Mouse (Mus musculus) cerebellum, postnatal 4 days (tissue): ENCODE measurements around the gene Ubox5.
A peak's percentile ranks its signal among the peaks of the same experiment; 100 is the strongest.
"Not testable (repeated sequence)": the region's sequence is repeated elsewhere in the genome, so short reads cannot be mapped to it uniquely, and the experiment has no call there.

Source experiments
- DNase-seq, 2 experiments: peaks; one replicate each; pipeline ENCODE4 v3.0.0; 2022; ENCODE audit warnings: low spot score in 2 of 2, mixed read lengths in 1 of 2

Ubox5 gene

DNA sequence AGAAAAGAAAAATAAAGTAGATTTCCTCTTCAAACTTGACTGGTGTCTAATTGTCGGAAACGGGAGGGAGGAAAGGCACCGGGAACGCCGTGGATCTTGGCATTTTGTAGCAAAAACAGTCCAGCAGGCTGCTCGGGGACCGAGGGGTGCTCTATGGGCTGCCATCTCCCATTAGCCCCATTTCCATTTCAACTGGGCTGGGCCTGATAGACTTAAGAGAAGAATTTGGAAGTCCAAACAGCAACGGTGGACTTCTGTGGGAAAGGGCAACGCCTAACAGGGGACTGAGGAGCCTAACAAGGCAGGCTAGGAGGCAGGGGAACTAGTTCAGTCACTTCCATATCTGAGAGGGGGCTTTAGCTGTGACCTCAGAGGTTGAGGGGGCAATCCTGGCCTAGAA, 52.8 kb downstream of the Ubox5 start:
- DNase-seq: no peak

GRCm38 (mm10) chr2:130576564-130576963, 53.3 kb downstream of the Ubox5 start:
- not testable (repeated sequence) for DNase-seq

DNA sequence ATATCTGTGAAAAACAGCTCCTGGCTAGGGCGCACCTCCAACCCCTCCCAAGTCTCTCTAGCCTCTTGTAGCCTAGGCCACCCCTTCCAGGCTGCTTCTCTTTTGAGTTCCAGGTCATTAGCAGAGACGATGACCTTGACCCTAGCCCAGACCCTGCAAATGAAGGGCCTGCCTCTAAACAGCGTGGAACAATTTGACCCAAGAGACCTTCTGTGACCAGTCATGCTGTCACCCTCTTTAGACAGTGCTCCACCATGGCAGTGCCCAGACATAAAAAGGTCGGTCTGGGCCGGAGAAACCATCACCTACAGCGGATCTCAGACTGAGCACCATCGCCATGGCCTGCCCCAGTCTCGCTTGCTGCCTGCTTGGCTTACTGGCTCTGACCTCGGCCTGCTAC, 54.0 kb downstream of the Ubox5 start, which contains the start of gene Oxt:
Gene Oxt (plus strand): TSS at position 301 of the 400 bp plus-strand sequence.
- DNase-seq: no peak

GRCm38 (mm10) chr2:130574960-130575359, 54.9 kb downstream of the Ubox5 start:
- no peak for DNase-seq

DNA sequence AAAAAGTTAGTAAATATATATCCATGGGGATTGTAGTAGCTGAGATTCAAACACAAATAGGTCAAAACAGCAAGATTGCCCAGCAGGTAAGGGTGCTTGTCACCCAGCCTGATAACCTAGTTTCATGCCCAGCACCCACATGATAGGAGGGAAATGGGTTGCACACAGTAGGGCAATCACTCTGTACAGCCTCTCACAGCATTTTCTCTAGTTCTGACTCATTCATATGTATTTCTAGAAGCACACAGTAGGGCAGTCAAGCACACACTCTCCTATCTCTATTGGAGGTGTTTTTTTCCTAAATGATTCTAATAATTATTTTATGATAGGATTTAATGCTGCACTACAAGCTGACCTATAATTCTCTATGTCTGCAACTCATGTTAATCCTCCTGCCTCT, 59.9 kb downstream of the Ubox5 start:
- DNase-seq: no peak

DNA sequence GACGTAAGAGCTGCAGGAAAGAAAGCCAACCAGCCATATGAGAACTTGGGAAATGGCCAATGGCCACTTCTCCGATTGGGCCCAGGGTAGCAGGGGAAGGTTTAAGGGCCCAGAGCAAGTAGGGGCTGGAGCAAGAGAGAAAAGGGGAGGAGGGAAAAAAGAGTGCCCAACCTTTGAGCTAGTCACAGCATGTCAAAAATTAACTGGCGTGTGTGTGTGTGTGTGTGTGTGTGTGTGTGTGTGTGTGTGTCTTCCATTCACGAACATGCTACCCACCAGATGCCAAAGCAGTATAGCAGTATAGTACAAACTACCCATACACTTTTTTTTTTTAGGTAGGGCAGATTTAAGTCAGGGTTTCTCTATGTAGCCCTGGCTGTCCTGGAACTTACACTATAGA, 60.9 kb downstream of the Ubox5 start:
- no peak for DNase-seq

- DNase-seq: no peak
These were observed 64.9 kb downstream of the Ubox5 start for GRCm38 (mm10) chr2:130564983-130565382.

GRCm38 (mm10) chr2:130564063-130564462, 65.8 kb downstream of the Ubox5 start:
- peak in 1 of 2 experiments; percentile 20 for DNase-seq

DNA sequence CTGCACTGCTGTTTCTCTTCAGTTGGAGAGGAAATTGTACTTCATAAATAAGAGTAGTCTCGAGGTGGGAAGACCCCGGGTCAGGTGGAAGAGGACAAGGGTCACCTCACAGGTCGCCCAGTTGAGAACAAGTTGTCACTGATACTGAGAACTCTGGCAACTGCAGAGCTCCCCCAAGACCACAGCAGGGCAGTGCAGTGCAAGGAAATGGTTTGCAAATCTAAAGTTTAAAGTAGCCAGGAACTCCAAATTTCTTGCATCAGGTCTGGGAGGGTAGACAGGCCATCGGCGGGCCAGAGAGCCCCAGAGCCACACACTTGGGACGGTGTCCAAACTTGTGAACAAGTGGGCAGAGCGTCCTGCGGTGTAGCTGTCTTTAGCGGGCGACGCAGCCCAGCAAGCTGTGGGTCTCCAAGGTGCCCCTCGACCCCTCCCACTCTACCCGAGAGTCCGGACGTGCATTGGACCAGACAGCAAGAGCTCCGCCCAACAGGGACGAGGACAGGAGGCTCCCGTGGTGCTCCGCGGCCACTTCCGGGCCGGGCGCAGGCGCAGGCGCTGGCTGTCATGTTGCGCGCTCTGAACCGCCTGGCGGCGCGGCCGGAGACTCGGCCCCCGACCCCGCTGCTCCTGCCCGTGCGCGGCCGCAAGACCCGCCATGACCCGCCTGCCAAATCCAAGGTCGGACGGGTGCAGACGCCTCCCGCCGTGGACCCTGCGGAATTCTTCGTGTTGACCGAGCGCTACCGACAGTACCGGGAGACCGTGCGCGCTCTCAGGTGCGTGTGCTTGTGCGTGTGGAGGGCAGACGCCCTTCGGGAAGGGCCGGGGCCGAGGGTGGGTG, 66.4 kb downstream of the Ubox5 start, which contains the start of gene Mrps26:
Gene Mrps26 (plus strand): TSS at position 531 of the 844 bp plus-strand sequence.
- peak; percentile 79 to 89 for DNase-seq

DNA sequence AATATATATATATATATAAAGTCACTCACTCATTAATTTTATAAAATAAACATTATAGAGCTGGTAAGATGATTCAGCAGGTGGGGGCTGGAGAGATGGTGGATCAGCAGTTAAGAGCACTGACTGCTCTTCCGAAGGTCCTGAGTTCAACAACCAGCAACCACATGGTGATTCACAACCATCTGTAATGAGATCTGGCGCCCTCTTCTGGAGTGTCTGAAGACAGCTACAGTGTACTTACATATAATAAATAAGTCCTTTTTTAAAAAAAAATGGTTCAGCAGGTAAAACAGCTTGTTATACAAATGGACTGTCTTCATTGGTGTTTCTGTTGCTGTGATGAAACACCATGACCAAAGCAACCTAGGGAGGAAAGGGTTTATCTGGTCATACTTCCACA, 71.8 kb downstream of the Ubox5 start:
- no peak for DNase-seq

DNA sequence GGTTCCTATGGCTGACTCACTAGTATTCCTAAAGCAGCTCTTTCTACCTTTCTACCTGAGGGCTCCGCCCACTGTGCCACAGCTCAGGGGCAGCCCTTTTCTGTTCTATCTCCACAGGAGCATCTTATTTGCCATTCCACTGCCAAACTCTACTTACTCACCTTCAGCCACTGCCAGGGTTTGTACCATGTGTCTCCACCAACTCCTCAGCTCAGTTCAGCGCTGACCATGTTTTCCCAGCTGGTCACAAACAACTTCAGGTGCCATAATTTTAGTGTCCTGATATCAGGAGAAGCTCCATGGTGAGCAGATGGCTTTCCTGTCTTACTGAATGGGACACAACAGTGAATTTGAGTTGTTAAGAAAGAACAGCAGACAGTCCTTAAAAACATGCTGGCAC, 72.4 kb downstream of the Ubox5 start:
- DNase-seq: no peak

DNA sequence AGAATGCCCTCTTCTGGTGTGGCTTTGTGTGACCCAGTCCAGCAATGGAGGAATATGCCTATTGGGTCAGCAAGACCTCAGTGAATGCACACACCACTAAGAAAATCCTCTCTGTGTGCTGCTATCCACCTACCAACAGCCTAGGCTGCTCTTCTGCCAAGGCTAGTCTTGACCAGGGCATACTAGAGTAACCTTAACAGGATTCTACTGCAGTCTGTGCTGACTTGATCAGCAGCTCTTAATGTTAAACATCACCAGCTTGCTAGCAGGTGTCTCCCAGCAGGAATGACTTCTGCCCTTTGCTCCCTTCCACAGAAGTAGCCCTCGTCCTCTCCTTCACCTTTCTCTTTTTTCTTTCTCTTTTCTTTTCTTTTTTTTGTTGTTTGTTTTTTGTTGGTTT, 73.5 kb downstream of the Ubox5 start:
- DNase-seq: no peak

- no peak for DNase-seq
These were observed 75.0 kb downstream of the Ubox5 start for GRCm38 (mm10) chr2:130554841-130555240.

DNA sequence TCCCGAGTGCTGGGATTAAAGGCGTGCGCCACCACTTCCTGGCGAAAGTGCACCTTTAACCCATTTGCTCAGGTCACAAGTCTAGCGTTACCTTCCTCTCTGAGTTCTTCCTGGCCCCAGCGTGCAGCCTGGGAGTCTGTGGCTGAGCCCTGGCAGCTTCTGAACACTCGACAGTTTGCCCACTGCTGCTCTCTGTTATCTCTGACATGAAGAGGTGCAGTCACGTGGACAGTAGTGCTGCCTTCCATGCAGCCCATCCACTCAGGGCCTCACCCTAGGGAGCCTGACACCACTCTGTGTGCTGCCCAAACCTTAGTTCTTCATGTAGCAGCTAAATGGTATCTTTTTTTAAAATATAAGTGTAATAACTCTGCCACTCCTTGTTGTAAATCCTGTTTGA, 82.9 kb downstream of the Ubox5 start:
- DNase-seq: no peak

DNA sequence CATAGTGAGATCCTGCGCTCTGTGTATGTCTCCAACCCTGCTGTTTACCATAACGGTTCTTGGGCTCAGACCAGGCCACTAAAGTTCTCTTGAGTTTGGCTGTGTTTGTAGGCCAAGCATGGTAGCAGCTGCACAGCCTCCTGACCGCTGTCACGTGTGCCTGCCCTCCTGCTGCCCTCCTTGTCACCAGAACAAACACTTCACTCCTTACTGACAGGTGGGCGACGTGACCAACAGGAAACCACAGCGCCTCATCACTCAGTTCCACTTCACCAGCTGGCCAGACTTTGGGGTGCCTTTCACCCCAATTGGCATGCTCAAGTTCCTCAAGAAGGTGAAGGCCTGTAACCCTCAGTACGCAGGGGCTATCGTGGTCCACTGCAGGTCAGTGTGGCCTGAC, 89.6 kb downstream of the Ubox5 start:
- DNase-seq: no peak
